Mouse (Mus musculus): ENCODE measurements around the gene Tsen54. TPM values are rescaled to one million over a fixed set of nuclear protein-coding genes. Genes with fewer than 3 reads are reported as not detected.

Tsen54 gene
- total and polyA plus RNA-seq, 3 experiments = 7.2 to 16.3 (median 9.3) TPM

GRCm38 (mm10) chr11:115827624-115828023 is 13.1 kb downstream of the Tsen54 start:
- H3K4me3 ChIP-seq = no peak overlapping the region
- no peaks in the 10 kb centered on the region for H3K79me2 ChIP-seq (replicated peaks; ENCODE audit: control insufficient read depth, insufficient read depth, low read length)
- H3K9ac ChIP-seq (ENCODE audit: low read depth, low read length) = no peak overlapping the region
- H3K27ac ChIP-seq = no peak overlapping the region
- intact Hi-C loops (cut with DNase I) = no loop called here
- H3K4me1 ChIP-seq (ENCODE audit: control insufficient read depth, insufficient read depth, low read length) = peaks cover 2% of the 10 kb centered on the region; the same call in 1 of the 2 replicates
- WGBS = 82% methylated on average over 6 of the region's 6 CpGs
- no peak for DNase-seq
- H3K27me3 ChIP-seq (ENCODE audit: control insufficient read depth, insufficient read depth, low read length) = no peaks in the 10 kb centered on the region
- TF ChIP-seq EP300 (IDR thresholded peaks at IDR 0.05; ENCODE audit: insufficient read depth, low read depth, low read length) (no peak), POLR2A (IDR thresholded peaks at IDR 0.05; ENCODE audit: insufficient read depth, low read depth, low read length) (no peak), CTCF (IDR thresholded peaks at IDR 0.05) (no peak)
- no peaks in the 10 kb centered on the region for H3K36me3 ChIP-seq (ENCODE audit: control insufficient read depth, insufficient read depth, low read length)

- Histone ChIP-seq H3K4me1 (ENCODE audit: control insufficient read depth, insufficient read depth, low read length) (no peaks in the 10 kb centered on the region), H3K27me3 (ENCODE audit: control insufficient read depth, insufficient read depth, low read length) (no peaks in the 10 kb centered on the region), H3K4me3 (no peak overlapping the region), H3K27ac (no peak overlapping the region), H3K79me2 (replicated peaks; ENCODE audit: control insufficient read depth, insufficient read depth, low read length) (no peaks in the 10 kb centered on the region), H3K36me3 (ENCODE audit: control insufficient read depth, insufficient read depth, low read length) (no peaks in the 10 kb centered on the region), H3K9ac (ENCODE audit: low read depth, low read length) (no peak overlapping the region)
- intact Hi-C loops (cut with DNase I) = no loop called here
- DNase-seq = no peak
- 76% methylated on average over 4 of the region's 4 CpGs for WGBS
- TF ChIP-seq CTCF (IDR thresholded peaks at IDR 0.05) = no peak
- no peak for TF ChIP-seq POLR2A (IDR thresholded peaks at IDR 0.05; ENCODE audit: insufficient read depth, low read depth, low read length)
- no peak for TF ChIP-seq EP300 (IDR thresholded peaks at IDR 0.05; ENCODE audit: insufficient read depth, low read depth, low read length)
These were observed 14.5 kb downstream of the Tsen54 start for GRCm38 (mm10) chr11:115829036-115829435.

- no peaks in the 10 kb centered on the region for H3K4me1 ChIP-seq (ENCODE audit: control insufficient read depth, insufficient read depth, low read length)
- DNase-seq = no peak
- no peak for TF ChIP-seq POLR2A (IDR thresholded peaks at IDR 0.05; ENCODE audit: insufficient read depth, low read depth, low read length)
- TF ChIP-seq CTCF (IDR thresholded peaks at IDR 0.05) = no peak
- TF ChIP-seq EP300 (IDR thresholded peaks at IDR 0.05; ENCODE audit: insufficient read depth, low read depth, low read length) = no peak
- intact Hi-C loops (cut with DNase I) = no loop called here
- no peaks in the 10 kb centered on the region for H3K79me2 ChIP-seq (replicated peaks; ENCODE audit: control insufficient read depth, insufficient read depth, low read length)
- H3K27ac ChIP-seq = no peak overlapping the region
- H3K9ac ChIP-seq (ENCODE audit: low read depth, low read length) = no peak overlapping the region
- no peak overlapping the region for H3K4me3 ChIP-seq
- no peaks in the 10 kb centered on the region for H3K36me3 ChIP-seq (ENCODE audit: control insufficient read depth, insufficient read depth, low read length)
- H3K27me3 ChIP-seq (ENCODE audit: control insufficient read depth, insufficient read depth, low read length) = no peaks in the 10 kb centered on the region
- 56% methylated on average over 25 of the region's 25 CpGs for WGBS
These were observed 16.2 kb downstream of the Tsen54 start for GRCm38 (mm10) chr11:115830550-115831325.

- TF ChIP-seq EP300 (IDR thresholded peaks at IDR 0.05; ENCODE audit: insufficient read depth, low read depth, low read length) = no peak
- no peak overlapping the region for H3K9ac ChIP-seq (ENCODE audit: low read depth, low read length)
These were observed 17.0 kb downstream of the Tsen54 start for GRCm38 (mm10) chr11:115831518-115831917.

GRCm38 (mm10) chr11:115832064-115832463 is 17.5 kb downstream of the Tsen54 start:
- TF ChIP-seq EP300 (IDR thresholded peaks at IDR 0.05; ENCODE audit: insufficient read depth, low read depth, low read length) = no peak
- no peak for TF ChIP-seq POLR2A (IDR thresholded peaks at IDR 0.05; ENCODE audit: insufficient read depth, low read depth, low read length)
- TF ChIP-seq CTCF (IDR thresholded peaks at IDR 0.05) = no peak
- DNase-seq = no peak
- no peaks in the 10 kb centered on the region for H3K36me3 ChIP-seq (ENCODE audit: control insufficient read depth, insufficient read depth, low read length)
- H3K4me1 ChIP-seq (ENCODE audit: control insufficient read depth, insufficient read depth, low read length) = no peaks in the 10 kb centered on the region
- intact Hi-C loops (cut with DNase I) = no loop called here
- H3K27me3 ChIP-seq (ENCODE audit: control insufficient read depth, insufficient read depth, low read length) = no peaks in the 10 kb centered on the region
- H3K4me3 ChIP-seq = no peak overlapping the region
- no peak overlapping the region for H3K9ac ChIP-seq (ENCODE audit: low read depth, low read length)
- no peak overlapping the region for H3K27ac ChIP-seq
- H3K79me2 ChIP-seq (replicated peaks; ENCODE audit: control insufficient read depth, insufficient read depth, low read length) = no peaks in the 10 kb centered on the region
- WGBS = 87% methylated on average over 6 of the region's 6 CpGs

More at GRCm38 (mm10) chr11:115831518-115831917, 17.0 kb downstream of the Tsen54 start:
- Histone ChIP-seq H3K4me3 (no peak overlapping the region), H3K36me3 (ENCODE audit: control insufficient read depth, insufficient read depth, low read length) (no peaks in the 10 kb centered on the region), H3K4me1 (ENCODE audit: control insufficient read depth, insufficient read depth, low read length) (no peaks in the 10 kb centered on the region), H3K79me2 (replicated peaks; ENCODE audit: control insufficient read depth, insufficient read depth, low read length) (no peaks in the 10 kb centered on the region), H3K27me3 (ENCODE audit: control insufficient read depth, insufficient read depth, low read length) (no peaks in the 10 kb centered on the region), H3K27ac (no peak overlapping the region)
- 64% methylated on average over 3 of the region's 3 CpGs for WGBS
- intact Hi-C loops (cut with DNase I) = no loop called here
- DNase-seq = no peak

GRCm38 (mm10) chr11:115832523-115832922 is 18.0 kb downstream of the Tsen54 start:
- Histone ChIP-seq H3K36me3 (ENCODE audit: control insufficient read depth, insufficient read depth, low read length) (no peaks in the 10 kb centered on the region), H3K9ac (ENCODE audit: low read depth, low read length) (no peak overlapping the region), H3K4me1 (ENCODE audit: control insufficient read depth, insufficient read depth, low read length) (no peaks in the 10 kb centered on the region), H3K4me3 (no peak overlapping the region), H3K79me2 (replicated peaks; ENCODE audit: control insufficient read depth, insufficient read depth, low read length) (no peaks in the 10 kb centered on the region), H3K27ac (no peak overlapping the region; the same call in 1 of the 2 replicates), H3K27me3 (ENCODE audit: control insufficient read depth, insufficient read depth, low read length) (no peaks in the 10 kb centered on the region)
- TF ChIP-seq CTCF (IDR thresholded peaks at IDR 0.05) = no peak
- peak; percentile 49 for DNase-seq
- WGBS = 28% methylated on average over 8 of the region's 8 CpGs
- intact Hi-C loops (cut with DNase I) = no loop called here

Data from heart, adult 2 months (tissue).